ENCODE assay signal across 10 mouse cellular contexts in the genomic region with DNA sequence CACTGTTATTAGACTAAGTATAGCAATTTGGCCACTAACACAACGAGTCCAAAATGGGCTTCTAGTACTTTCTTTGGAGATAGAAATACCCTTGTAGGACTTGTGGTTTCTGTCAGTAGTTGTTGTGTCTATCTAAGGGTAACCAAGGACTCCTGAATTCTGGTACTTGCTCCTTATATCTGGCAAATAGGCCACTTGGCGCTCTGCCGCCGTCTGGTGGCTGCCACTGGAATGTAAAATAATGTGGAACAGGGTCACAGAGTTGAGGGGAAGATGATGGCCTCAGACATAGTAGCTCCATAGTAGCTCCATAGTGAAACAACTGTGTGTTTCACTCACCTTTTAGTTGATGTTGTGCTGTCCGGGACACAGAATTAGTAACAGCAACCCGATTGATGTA. TPM values are rescaled to one million over a fixed set of nuclear protein-coding genes. Genes with fewer than 3 reads are reported as not detected.
DNase-seq lines count a peak whose midpoint lies in the region; ATAC-seq lines count a peak whose summit lies in the region.
"Had no signal": no experiment of that assay in that cellular context is flagged by ENCODE, and none has a peak within 500 bp of the region (broad histone marks: within the 10 kb centered on the region; RNA-seq: fewer than 3 reads in every experiment).

No protein-coding gene starts in this region.

- ATAC-seq in forebrain, embryonic 11.5 days (replicated peaks; ENCODE audit: low FRiP score): 0 out of 2 replicates have a peak, but pooled peaks have one; percentile 42
- no peak for ATAC-seq in forebrain, embryonic 16.5 days

- peak; percentile 76 for DNase-seq in forebrain, embryonic 11.5 days (ENCODE audit: low spot score)
- peak; percentile 77 for DNase-seq in 3T3-L1 (ENCODE audit: low read depth, low spot score)
- peak; percentile 59 to 67 for DNase-seq in adrenal gland, adult 18-20 months (ENCODE audit: low spot score in 2 of 2)
- DNase-seq in embryo, embryonic 9.5 days (ENCODE audit: extremely low spot score): peak; percentile 48
- peak; percentile 77 for DNase-seq in kidney, adult 9 months
- DNase-seq in lung, postnatal 36 days: peak; percentile 86
- peak; percentile 64 to 71 for DNase-seq in spleen, postnatal 36 days (ENCODE audit: low spot score in 2 of 2)

- H3K36me3 ChIP-seq in forebrain, embryonic 11.5 days (ENCODE audit: control insufficient read depth, insufficient read depth, low read length): no peaks in the 10 kb centered on the region
- H3K36me3 ChIP-seq in forebrain, embryonic 16.5 days (ENCODE audit: control insufficient read depth, insufficient read depth): no peaks in the 10 kb centered on the region
- H3K36me3 ChIP-seq: G1E; heart, embryonic 15.5 days had no signal

- H3K4me1 ChIP-seq in forebrain, embryonic 11.5 days (replicated peaks; ENCODE audit: control insufficient read depth, insufficient read depth, low read length): no peaks in the 10 kb centered on the region
- no peaks in the 10 kb centered on the region for H3K4me1 ChIP-seq in forebrain, embryonic 16.5 days (replicated peaks; ENCODE audit: control insufficient read depth, insufficient read depth, low read length)
- H3K4me1 ChIP-seq: heart, embryonic 15.5 days had no signal

- 54% methylated on average over 6 of the region's 6 CpGs for WGBS in forebrain, embryonic 11.5 days
- WGBS in forebrain, embryonic 16.5 days: 57% methylated on average over 6 of the region's 6 CpGs

- no peak overlapping the region for H3K27ac ChIP-seq in forebrain, embryonic 11.5 days (ENCODE audit: low read depth, low read length)
- H3K27ac ChIP-seq in forebrain, embryonic 16.5 days (ENCODE audit: low read length): no peak overlapping the region
- H3K27ac ChIP-seq: heart, embryonic 15.5 days had no signal

- no peaks in the 10 kb centered on the region for H3K9me3 ChIP-seq in forebrain, embryonic 11.5 days (ENCODE audit: control insufficient read depth, low read length)
- H3K9me3 ChIP-seq in forebrain, embryonic 16.5 days (ENCODE audit: control insufficient read depth, low read length): no peaks in the 10 kb centered on the region
- H3K9me3 ChIP-seq: G1E; heart, embryonic 15.5 days had no signal

- no peak overlapping the region for H3K4me3 ChIP-seq in forebrain, embryonic 11.5 days (ENCODE audit: low read depth, low read length)
- no peak overlapping the region for H3K4me3 ChIP-seq in forebrain, embryonic 16.5 days (replicated peaks; ENCODE audit: low read length)
- H3K4me3 ChIP-seq: heart, embryonic 15.5 days had no signal

- no peak overlapping the region for H3K9ac ChIP-seq in forebrain, embryonic 11.5 days (ENCODE audit: low read length)
- H3K9ac ChIP-seq in forebrain, embryonic 16.5 days (replicated peaks; ENCODE audit: low read depth, low read length): no peak overlapping the region
- H3K9ac ChIP-seq: heart, embryonic 15.5 days had no signal

- H3K27me3 ChIP-seq in forebrain, embryonic 11.5 days (ENCODE audit: control insufficient read depth, insufficient read depth, low read length): no peaks in the 10 kb centered on the region
- H3K27me3 ChIP-seq in forebrain, embryonic 16.5 days (replicated peaks; ENCODE audit: control insufficient read depth, insufficient read depth, low read length): no peaks in the 10 kb centered on the region
- H3K27me3 ChIP-seq: heart, embryonic 15.5 days had no signal

- no peak overlapping the region for H3K4me2 ChIP-seq in forebrain, embryonic 11.5 days (ENCODE audit: low read depth, low read length, severe bottlenecking)
- no peak overlapping the region for H3K4me2 ChIP-seq in forebrain, embryonic 16.5 days (ENCODE audit: low read length)
- H3K4me2 ChIP-seq: heart, embryonic 15.5 days had no signal

RNA-seq across cellular contexts. Expression of gene Fgfbp1, which starts 8.7 kb away (rescaled TPM):
- 0.43 and 0.63 TPM in 2 replicates for polyA plus RNA-seq in forebrain, embryonic 11.5 days (2014; fragmentation: Nextera tagmentation; extraction: Ambion mirVana)
- 7.9 and 10.0 TPM in 2 replicates for polyA plus RNA-seq in forebrain, embryonic 16.5 days (2015; fragmentation: Nextera tagmentation; extraction: Ambion mirVana)
- not detected for total RNA-seq in adrenal gland, adult 18-20 months (2021)
- polyA plus RNA-seq: G1E had no signal
